Mouse (Mus musculus) heart, embryonic 15.5 days (tissue): ENCODE data around the gene Gm49342. TPM values are rescaled to one million over a fixed set of nuclear protein-coding genes. Genes with fewer than 3 reads are reported as not detected.
A peak's percentile ranks its signal among the peaks of the same experiment; 100 is the strongest.
"Not testable (repeated sequence)": the region's sequence is repeated elsewhere in the genome, so short reads cannot be mapped to it uniquely, and the experiment has no call there.

ENCODE experiments used
- ATAC-seq: fragments of 200-750 bp; cut with Nextera tagmentation; replicated peaks from 2 replicates; pipeline ENCODE4 v1.8.0; 2017; ENCODE audit warnings: low read depth, moderate TSS enrichment; ENCODE audit not compliant: insufficient number of reproducible peaks, insufficient read depth, low FRiP score
- H3K27ac ChIP-seq: fragments of 300-500 bp; sonication (generic); 2 replicates; pipeline ENCODE4 v1.5.1; 2015; ENCODE audit warnings: mild to moderate bottlenecking, inconsistent platforms
- H3K27me3 ChIP-seq: fragments of 300-500 bp; sonication (generic); 2 replicates; pipeline ENCODE4 v1.6.1; 2015; ENCODE audit warnings: inconsistent platforms
- H3K36me3 ChIP-seq: fragments of 300-500 bp; sonication (generic); 2 replicates; pipeline ENCODE4 v1.6.1; 2015; ENCODE audit warnings: mild to moderate bottlenecking, inconsistent platforms
- H3K4me1 ChIP-seq: fragments of 300-500 bp; sonication (generic); replicated peaks from 2 replicates; pipeline ENCODE4 v1.6.1; 2015; ENCODE audit warnings: inconsistent platforms
- H3K4me2 ChIP-seq: fragments of 300-500 bp; sonication (generic); 2 replicates; pipeline ENCODE4 v1.6.1; 2015; ENCODE audit warnings: inconsistent platforms, mild to moderate bottlenecking, moderate library complexity
- H3K4me3 ChIP-seq: fragments of 300-500 bp; sonication (generic); 2 replicates; pipeline ENCODE4 v1.5.1; 2015; ENCODE audit warnings: mild to moderate bottlenecking, inconsistent platforms
- H3K9ac ChIP-seq: fragments of 300-500 bp; sonication (generic); 2 replicates; pipeline ENCODE4 v1.6.1; 2015; ENCODE audit warnings: mild to moderate bottlenecking, inconsistent platforms
- H3K9me3 ChIP-seq: fragments of 300-500 bp; sonication (generic); replicated peaks from 2 replicates; pipeline ENCODE4 v1.6.1; 2016; ENCODE audit warnings: inconsistent platforms
- WGBS: fragments of 180-500 bp; shearing (Covaris S2); methylation state at CpG from one replicate; pipeline ENCODE4 v1.1.7; 2015; ENCODE audit warnings: mixed read lengths; 5-methylcytosine and 5-hydroxymethylcytosine counted together
- polyA plus RNA-seq: library from polyadenylated mRNA; unstranded; fragments of >200 nt; fragmentation: Nextera tagmentation; extraction: Ambion mirVana; gene quantifications from 2 replicates; pipeline ENCODE4 v1.2.1, GENCODE M21; 2015

The Gm49342 gene
- polyA plus RNA-seq, 1 experiment from 2014 or later: not detected

DNA sequence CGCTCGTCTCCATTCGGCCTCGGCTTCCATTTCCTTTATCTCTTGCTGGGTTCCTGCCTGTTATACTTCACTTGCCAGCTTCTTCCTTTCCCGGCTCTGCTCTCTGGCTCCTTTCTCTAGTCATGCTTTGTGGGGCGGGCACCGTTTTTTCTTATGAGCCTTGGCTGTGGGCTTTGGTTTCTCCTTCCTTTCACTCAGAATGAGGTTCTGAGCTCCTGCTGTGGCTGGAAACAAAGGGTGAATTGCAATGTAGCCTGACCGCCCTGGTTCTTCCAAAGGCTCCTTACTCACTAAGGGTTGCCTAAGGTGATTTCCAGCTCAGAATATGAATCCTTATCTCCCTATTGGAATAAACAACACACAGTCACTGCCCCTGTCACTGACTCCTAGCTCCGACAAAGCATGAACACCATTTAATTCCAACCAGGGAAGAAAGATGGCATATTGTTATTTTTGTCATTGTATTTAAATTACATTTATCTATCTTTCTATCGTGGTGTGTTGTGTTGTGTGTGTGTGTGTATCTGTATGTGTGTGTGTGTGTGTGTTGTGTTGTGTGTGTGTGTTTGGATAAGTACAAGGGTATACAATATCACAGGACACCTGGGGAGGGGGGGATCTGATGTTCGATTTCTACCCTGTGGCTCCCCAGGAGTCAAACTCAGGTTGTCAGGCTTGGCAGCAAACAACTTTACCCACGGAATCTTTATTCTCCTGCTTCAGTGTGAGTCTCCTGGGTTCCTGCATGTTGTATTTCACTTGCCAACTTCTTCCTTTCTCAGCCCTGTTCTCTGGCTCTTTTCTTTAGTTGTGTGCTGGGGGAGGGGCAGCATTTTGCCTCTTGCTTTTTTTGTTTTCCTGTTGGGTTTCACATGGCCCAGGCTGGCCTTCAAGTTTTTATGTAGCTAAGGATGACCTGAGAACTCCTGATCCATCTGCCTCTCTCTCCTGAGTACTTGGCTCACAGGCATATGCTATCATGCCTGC is 25.5 kb downstream of the Gm49342 start:
- H3K27me3 ChIP-seq: no peaks in the 10 kb centered on the region
- peak overlapping the region; percentile 35; the same call in 1 of the 2 replicates for H3K4me2 ChIP-seq
- H3K9ac ChIP-seq: no peak overlapping the region
- H3K27ac ChIP-seq: no peak overlapping the region; the same call in 1 of the 2 replicates
- H3K36me3 ChIP-seq: no peaks in the 10 kb centered on the region
- no peak overlapping the region for H3K4me3 ChIP-seq
- no peak for ATAC-seq
- H3K4me1 ChIP-seq: peaks cover 6% of the 10 kb centered on the region
- H3K9me3 ChIP-seq: no peaks in the 10 kb centered on the region
- WGBS: 22% methylated on average over 12 of the region's 12 CpGs

DNA sequence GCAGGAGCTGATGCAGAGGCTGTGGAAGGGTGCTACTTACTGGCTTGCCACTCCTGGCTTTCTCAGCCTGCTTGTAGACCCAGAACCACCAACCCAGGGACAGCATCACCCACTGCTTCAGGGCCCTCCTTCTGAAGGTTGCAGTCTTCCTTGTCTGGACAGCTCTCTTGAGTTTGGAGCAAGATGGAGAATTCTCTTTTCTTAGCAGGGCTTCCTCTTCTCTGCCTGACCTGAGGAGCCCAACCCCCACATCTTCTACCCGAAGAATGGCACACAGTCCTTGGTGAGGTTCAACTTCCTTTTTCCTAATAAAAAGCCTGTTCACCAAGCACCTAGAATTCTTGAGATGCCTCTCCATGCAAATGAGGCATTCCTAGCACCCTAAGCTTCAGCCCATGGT is 26.5 kb downstream of the Gm49342 start:
- 59% methylated on average over 1 of the region's 1 CpGs for WGBS
- Histone ChIP-seq H3K27me3 (no peaks in the 10 kb centered on the region), H3K4me3 (no peak overlapping the region), H3K9ac (no peak overlapping the region), H3K9me3 (no peaks in the 10 kb centered on the region), H3K4me1 (peaks cover 6% of the 10 kb centered on the region), H3K36me3 (no peaks in the 10 kb centered on the region), H3K4me2 (no peak overlapping the region), H3K27ac (no peak overlapping the region)
- no peak for ATAC-seq

- WGBS: 94% methylated on average over 5 of the region's 5 CpGs
Observed at GRCm38 (mm10) chr14:50973054-50973453, 28.7 kb downstream of the Gm49342 start.

DNA sequence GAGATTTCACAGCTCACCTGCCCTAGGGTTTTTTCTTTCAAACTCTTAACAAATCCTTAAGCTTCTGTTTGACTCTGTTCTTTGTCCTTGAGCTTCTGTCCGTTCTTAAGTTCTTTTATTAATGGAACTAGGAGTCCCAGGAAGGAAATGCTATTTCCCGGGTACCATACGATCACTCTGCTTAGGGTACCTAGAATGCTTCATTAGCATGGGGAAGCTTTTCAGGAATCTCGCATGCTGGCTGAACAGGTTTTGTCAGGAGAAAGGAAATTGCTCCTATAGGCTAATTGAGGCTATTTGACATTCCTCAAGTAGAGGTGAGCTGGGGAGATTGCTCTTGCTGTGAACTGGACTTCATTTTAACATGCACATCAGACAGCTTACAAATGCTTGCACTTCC is 29.4 kb downstream of the Gm49342 start:
- no peak for ATAC-seq
- no peaks in the 10 kb centered on the region for H3K36me3 ChIP-seq
- no peak overlapping the region for H3K4me3 ChIP-seq
- H3K9me3 ChIP-seq: no peaks in the 10 kb centered on the region
- H3K4me2 ChIP-seq: no peak overlapping the region
- H3K27ac ChIP-seq: no peak overlapping the region
- 40% methylated on average over 4 of the region's 4 CpGs for WGBS
- peaks cover 9% of the 10 kb centered on the region for H3K4me1 ChIP-seq
- no peaks in the 10 kb centered on the region for H3K27me3 ChIP-seq
- no peak overlapping the region for H3K9ac ChIP-seq

More at GRCm38 (mm10) chr14:50973054-50973453, 28.7 kb downstream of the Gm49342 start:
- H3K4me2 ChIP-seq, ATAC-seq, H3K4me1 ChIP-seq, H3K36me3 ChIP-seq, H3K9ac ChIP-seq, H3K4me3 ChIP-seq, H3K27ac ChIP-seq, H3K27me3 ChIP-seq, H3K9me3 ChIP-seq: not testable (repeated sequence)

DNA sequence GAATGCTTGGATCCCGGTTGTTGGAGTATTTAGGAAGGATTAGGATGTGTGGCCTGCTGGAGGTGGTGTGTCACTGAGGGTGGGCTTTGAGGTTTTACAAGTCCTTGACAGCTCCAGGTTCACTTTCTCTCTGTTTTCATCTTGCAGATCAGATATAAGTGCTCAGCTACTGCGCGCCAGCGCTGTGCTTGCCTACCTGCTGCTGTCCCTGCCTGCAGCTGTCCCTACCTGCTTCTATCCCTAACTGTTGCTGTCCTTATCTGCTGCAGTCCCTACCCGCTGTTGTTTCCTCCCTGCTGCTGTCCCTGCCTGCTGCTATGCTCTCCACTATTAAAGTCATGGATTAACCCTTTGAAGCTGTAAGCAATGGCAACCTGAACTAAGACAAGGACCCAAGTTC is 30.7 kb downstream of the Gm49342 start:
- ATAC-seq: no peak
- no peaks in the 10 kb centered on the region for H3K27me3 ChIP-seq
- no peak overlapping the region for H3K4me3 ChIP-seq
- H3K36me3 ChIP-seq: no peaks in the 10 kb centered on the region
- no peak overlapping the region for H3K9ac ChIP-seq
- H3K4me1 ChIP-seq: peaks cover 5% of the 10 kb centered on the region; the same call in 1 of the 2 replicates
- no peak overlapping the region for H3K27ac ChIP-seq
- no peaks in the 10 kb centered on the region for H3K9me3 ChIP-seq
- H3K4me2 ChIP-seq: no peak overlapping the region
- WGBS: 57% methylated on average over 5 of the region's 5 CpGs

GRCm38 (mm10) chr14:50976674-50977073 is 32.4 kb downstream of the Gm49342 start:
- H3K27ac ChIP-seq: no peak overlapping the region
- H3K36me3 ChIP-seq: no peaks in the 10 kb centered on the region
- peak overlapping the region; percentile 26 for H3K4me2 ChIP-seq
- H3K9me3 ChIP-seq: no peaks in the 10 kb centered on the region
- peaks cover 5% of the 10 kb centered on the region; the same call in 1 of the 2 replicates for H3K4me1 ChIP-seq
- no peak overlapping the region for H3K9ac ChIP-seq
- WGBS: 27% methylated on average over 9 of the region's 9 CpGs
- ATAC-seq: 0 out of 2 replicates have a peak, but pooled peaks have one; percentile 32
- H3K4me3 ChIP-seq: no peak overlapping the region
- H3K27me3 ChIP-seq: no peaks in the 10 kb centered on the region

GRCm38 (mm10) chr14:50978451-50978850 is 34.1 kb downstream of the Gm49342 start:
- H3K4me2 ChIP-seq, ATAC-seq: not testable (repeated sequence)
- 81% methylated on average over 6 of the region's 6 CpGs for WGBS

GRCm38 (mm10) chr14:50979631-50980030 is 35.3 kb downstream of the Gm49342 start:
- H3K27ac ChIP-seq: no peak overlapping the region
- no peak for ATAC-seq
- no peaks in the 10 kb centered on the region for H3K9me3 ChIP-seq
- H3K4me2 ChIP-seq: no peak overlapping the region
- no peaks in the 10 kb centered on the region for H3K27me3 ChIP-seq
- no peak overlapping the region for H3K4me3 ChIP-seq
- no peaks in the 10 kb centered on the region for H3K36me3 ChIP-seq
- no peak overlapping the region for H3K9ac ChIP-seq
- 0 out of 2 replicates have a peak, but pooled peaks cover 2% of the 10 kb centered on the region for H3K4me1 ChIP-seq

More at GRCm38 (mm10) chr14:50978451-50978850, 34.1 kb downstream of the Gm49342 start:
- not testable (repeated sequence) for H3K27ac ChIP-seq, H3K4me3 ChIP-seq, H3K9ac ChIP-seq, H3K4me1 ChIP-seq, H3K9me3 ChIP-seq, H3K36me3 ChIP-seq, H3K27me3 ChIP-seq

- H3K36me3 ChIP-seq: no peaks in the 10 kb centered on the region
- WGBS: 29% methylated on average over 2 of the region's 2 CpGs
- no peak for ATAC-seq
- no peak overlapping the region for H3K4me2 ChIP-seq
- H3K27ac ChIP-seq: no peak overlapping the region
- H3K4me1 ChIP-seq: 0 out of 2 replicates have a peak, but pooled peaks cover 2% of the 10 kb centered on the region
- H3K9ac ChIP-seq: no peak overlapping the region
- no peaks in the 10 kb centered on the region for H3K9me3 ChIP-seq
- H3K27me3 ChIP-seq: no peaks in the 10 kb centered on the region
- H3K4me3 ChIP-seq: no peak overlapping the region
Observed at GRCm38 (mm10) chr14:50981207-50981606, 36.9 kb downstream of the Gm49342 start.

DNA sequence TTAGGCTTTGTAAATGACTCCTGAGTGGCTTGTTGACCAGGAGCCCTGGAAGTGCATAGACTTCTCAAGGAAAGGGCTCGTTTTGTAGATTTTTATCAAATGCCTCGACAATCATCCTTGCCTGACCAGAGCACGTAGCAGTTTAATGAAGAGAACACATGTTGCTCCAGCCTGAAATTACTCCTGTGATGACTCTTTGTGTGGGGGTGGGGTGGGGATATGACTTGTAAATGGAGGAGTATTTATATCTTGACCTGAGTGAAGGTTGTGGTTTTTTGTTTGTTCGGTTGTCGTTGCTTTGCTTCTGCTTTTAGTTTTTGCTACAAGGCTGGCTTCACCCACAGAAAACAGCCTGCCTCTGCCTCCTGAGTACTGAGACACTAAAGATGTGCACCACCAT is 37.5 kb downstream of the Gm49342 start:
- H3K36me3 ChIP-seq: no peaks in the 10 kb centered on the region
- no peak overlapping the region for H3K4me2 ChIP-seq
- no peak overlapping the region for H3K9ac ChIP-seq
- 0 out of 2 replicates have a peak, but pooled peaks cover 2% of the 10 kb centered on the region for H3K4me1 ChIP-seq
- no peak overlapping the region for H3K4me3 ChIP-seq
- no peak for ATAC-seq
- WGBS: 60% methylated on average over 5 of the region's 5 CpGs
- H3K27ac ChIP-seq: no peak overlapping the region
- no peaks in the 10 kb centered on the region for H3K27me3 ChIP-seq
- H3K9me3 ChIP-seq: no peaks in the 10 kb centered on the region

- Histone ChIP-seq H3K4me3 (no peak overlapping the region), H3K4me2 (no peak overlapping the region), H3K36me3 (no peaks in the 10 kb centered on the region), H3K9me3 (no peaks in the 10 kb centered on the region), H3K27me3 (no peaks in the 10 kb centered on the region), H3K4me1 (no peaks in the 10 kb centered on the region), H3K27ac (no peak overlapping the region), H3K9ac (no peak overlapping the region)
- WGBS: 79% methylated on average over 2 of the region's 2 CpGs
- ATAC-seq: no peak
Observed at GRCm38 (mm10) chr14:50987668-50988067, 43.4 kb downstream of the Gm49342 start.
